Mouse (Mus musculus): ENCODE measurements around the gene Ube2m. TPM values are rescaled to one million over a fixed set of nuclear protein-coding genes. Genes with fewer than 3 reads are reported as not detected.
A peak's percentile ranks its signal among the peaks of the same experiment; 100 is the strongest.

The Ube2m gene
- polyA plus RNA-seq, 1 experiment from 2014 or later: 90.9 TPM

DNA sequence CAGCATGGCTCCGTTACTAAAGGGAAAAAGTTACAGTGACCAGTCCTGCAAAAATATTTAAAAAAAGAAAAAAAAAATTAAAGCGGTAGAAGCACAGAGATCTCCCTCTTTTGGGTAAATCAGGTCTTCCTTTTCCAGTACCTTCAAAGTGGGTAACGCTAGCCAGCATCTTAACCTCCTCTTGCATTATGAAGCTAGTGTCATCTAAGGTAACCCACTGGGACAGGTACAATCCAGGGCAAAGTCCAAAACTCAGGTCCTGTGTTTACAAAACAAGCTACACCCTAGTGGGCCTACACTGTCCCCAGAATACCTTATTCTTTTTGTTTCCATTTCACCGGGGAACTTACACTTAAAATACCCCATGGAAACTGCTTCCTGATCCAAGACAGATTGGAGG lies 24.4 kb downstream of the Ube2m start:
- ATAC-seq (ENCODE audit: low FRiP score, low TSS enrichment): no peak
- Histone ChIP-seq H3K27me3 (ENCODE audit: control insufficient read depth, insufficient read depth, low read length) (no peaks in the 10 kb centered on the region), H3K4me3 (ENCODE audit: low read depth, low read length) (no peak overlapping the region), H3K9me3 (ENCODE audit: control insufficient read depth, low read length) (no peaks in the 10 kb centered on the region), H3K9ac (ENCODE audit: low read length) (no peak overlapping the region), H3K4me2 (replicated peaks; ENCODE audit: low read depth) (no peak overlapping the region), H3K36me3 (ENCODE audit: control insufficient read depth, insufficient read depth, low read length) (no peaks in the 10 kb centered on the region), H3K27ac (replicated peaks) (no peak overlapping the region), H3K4me1 (replicated peaks; ENCODE audit: control insufficient read depth, insufficient read depth) (no peaks in the 10 kb centered on the region)
- WGBS: 61% methylated on average over 4 of the region's 4 CpGs
- no peak for TF ChIP-seq EP300 (optimal IDR thresholded peaks at IDR 0.05)
- TF ChIP-seq CTCF (IDR thresholded peaks at IDR 0.05; ENCODE audit: low read depth): no peak
- DNase-seq (ENCODE audit: low spot score): no peak

GRCm38 (mm10) chr7:13010005-13010908 lies 27.8 kb downstream of the Ube2m start, which contains the start of gene Zbtb45:
Zbtb45 (minus strand) TSS chr7:13010034.
- Histone ChIP-seq H3K4me1 (replicated peaks; ENCODE audit: control insufficient read depth, insufficient read depth) (no peaks in the 10 kb centered on the region), H3K27ac (replicated peaks) (peak within 1 kb of the TSS; percentile 93), H3K9ac (ENCODE audit: low read length) (peak within 1 kb of the TSS; percentile 83), H3K4me3 (ENCODE audit: low read depth, low read length) (peak within 1 kb of the TSS; percentile 75), H3K4me2 (replicated peaks; ENCODE audit: low read depth) (peak within 1 kb of the TSS; percentile 87), H3K9me3 (ENCODE audit: control insufficient read depth, low read length) (no peaks in the 10 kb centered on the region), H3K36me3 (ENCODE audit: control insufficient read depth, insufficient read depth, low read length) (peaks cover 8% of the 10 kb centered on the region), H3K27me3 (ENCODE audit: control insufficient read depth, insufficient read depth, low read length) (no peaks in the 10 kb centered on the region)
- WGBS: 8% methylated on average over 26 of the region's 26 CpGs
- no peak for DNase-seq (ENCODE audit: low spot score)
- ATAC-seq (ENCODE audit: low FRiP score, low TSS enrichment): no peak
- peak; percentile 3 for TF ChIP-seq EP300 (optimal IDR thresholded peaks at IDR 0.05)
- TF ChIP-seq CTCF (IDR thresholded peaks at IDR 0.05; ENCODE audit: low read depth): no peak

DNA sequence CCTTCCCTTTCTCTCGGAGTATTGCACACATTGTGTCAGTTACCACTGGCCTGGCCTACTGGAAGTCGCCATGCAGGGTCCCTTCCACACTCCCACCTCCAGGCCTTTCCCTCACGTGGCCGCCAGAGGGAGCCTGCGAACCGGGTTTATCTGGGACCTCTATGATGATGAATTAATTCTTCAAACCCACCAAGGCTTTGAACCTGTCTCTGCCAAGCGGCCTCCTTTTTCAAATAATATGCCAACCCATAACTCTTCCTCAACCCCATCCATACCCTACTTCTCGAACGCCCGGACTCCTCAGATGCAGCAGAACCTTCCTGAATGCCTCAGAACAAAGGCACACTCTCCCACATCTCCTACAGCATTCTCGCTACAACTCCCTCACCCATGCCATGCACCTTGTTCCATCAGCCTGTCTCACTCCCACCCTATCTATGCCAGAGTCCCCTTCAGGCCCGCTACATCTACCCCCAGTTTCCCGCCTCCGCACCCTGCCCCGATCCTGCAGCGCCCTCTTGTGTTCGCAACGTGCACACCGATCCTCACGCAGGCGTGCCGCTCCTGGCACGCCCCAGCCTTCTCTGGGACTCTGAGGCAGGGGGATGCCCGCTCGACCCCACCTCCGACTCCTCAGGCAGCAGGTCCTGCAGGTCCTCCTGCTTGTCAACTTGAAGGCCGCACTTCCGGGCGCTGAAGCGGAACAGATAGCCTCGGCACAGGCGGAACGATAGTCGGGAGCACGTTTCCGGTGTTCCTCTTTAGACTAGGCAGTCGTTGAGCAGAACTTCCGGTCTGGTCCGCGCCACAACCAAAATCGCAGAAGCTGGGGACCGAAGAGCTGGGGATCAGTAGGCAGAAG lies 28.7 kb downstream of the Ube2m start:
- peak; percentile 91 for TF ChIP-seq CTCF (IDR thresholded peaks at IDR 0.05; ENCODE audit: low read depth)
- no peak for TF ChIP-seq EP300 (optimal IDR thresholded peaks at IDR 0.05)
- Histone ChIP-seq H3K4me2 (replicated peaks; ENCODE audit: low read depth) (peak overlapping the region; percentile 87), H3K4me1 (replicated peaks; ENCODE audit: control insufficient read depth, insufficient read depth) (no peaks in the 10 kb centered on the region), H3K9me3 (ENCODE audit: control insufficient read depth, low read length) (no peaks in the 10 kb centered on the region), H3K27me3 (ENCODE audit: control insufficient read depth, insufficient read depth, low read length) (no peaks in the 10 kb centered on the region), H3K4me3 (ENCODE audit: low read depth, low read length) (peak overlapping the region; percentile 75), H3K9ac (ENCODE audit: low read length) (peak overlapping the region; percentile 83), H3K36me3 (ENCODE audit: control insufficient read depth, insufficient read depth, low read length) (peaks cover 8% of the 10 kb centered on the region), H3K27ac (replicated peaks) (peak overlapping the region; percentile 93)
- under 1% methylated on average over 42 of the region's 42 CpGs for WGBS
- ATAC-seq (ENCODE audit: low FRiP score, low TSS enrichment) (peak; percentile 92), DNase-seq (ENCODE audit: low spot score) (peak; percentile 93)

- H3K27ac ChIP-seq (replicated peaks): no peak overlapping the region
- H3K9ac ChIP-seq (ENCODE audit: low read length): no peak overlapping the region
- H3K27me3 ChIP-seq (ENCODE audit: control insufficient read depth, insufficient read depth, low read length): no peaks in the 10 kb centered on the region
- no peaks in the 10 kb centered on the region for H3K9me3 ChIP-seq (ENCODE audit: control insufficient read depth, low read length)
- 63% methylated on average over 57 of the region's 57 CpGs for WGBS
- H3K4me3 ChIP-seq (ENCODE audit: low read depth, low read length): no peak overlapping the region
- H3K4me2 ChIP-seq (replicated peaks; ENCODE audit: low read depth): no peak overlapping the region
- peaks cover 8% of the 10 kb centered on the region for H3K36me3 ChIP-seq (ENCODE audit: control insufficient read depth, insufficient read depth, low read length)
- ATAC-seq (ENCODE audit: low FRiP score, low TSS enrichment) (no peak), DNase-seq (ENCODE audit: low spot score) (no peak)
- TF ChIP-seq CTCF (IDR thresholded peaks at IDR 0.05; ENCODE audit: low read depth): no peak
- TF ChIP-seq EP300 (optimal IDR thresholded peaks at IDR 0.05): no peak
- no peaks in the 10 kb centered on the region for H3K4me1 ChIP-seq (replicated peaks; ENCODE audit: control insufficient read depth, insufficient read depth)
Observed at GRCm38 (mm10) chr7:13007341-13008092, 30.6 kb downstream of the Ube2m start.

- Histone ChIP-seq H3K9ac (ENCODE audit: low read length) (no peak overlapping the region), H3K27ac (replicated peaks) (no peak overlapping the region), H3K4me2 (replicated peaks; ENCODE audit: low read depth) (no peak overlapping the region), H3K27me3 (ENCODE audit: control insufficient read depth, insufficient read depth, low read length) (no peaks in the 10 kb centered on the region), H3K36me3 (ENCODE audit: control insufficient read depth, insufficient read depth, low read length) (peaks cover 8% of the 10 kb centered on the region), H3K4me1 (replicated peaks; ENCODE audit: control insufficient read depth, insufficient read depth) (no peaks in the 10 kb centered on the region), H3K9me3 (ENCODE audit: control insufficient read depth, low read length) (no peaks in the 10 kb centered on the region), H3K4me3 (ENCODE audit: low read depth, low read length) (no peak overlapping the region)
- TF ChIP-seq CTCF (IDR thresholded peaks at IDR 0.05; ENCODE audit: low read depth) (no peak), EP300 (optimal IDR thresholded peaks at IDR 0.05) (no peak)
- DNase-seq (ENCODE audit: low spot score): no peak
- 90% methylated on average over 10 of the region's 10 CpGs for WGBS
- ATAC-seq (ENCODE audit: low FRiP score, low TSS enrichment): no peak
Observed at GRCm38 (mm10) chr7:13006531-13006930, 31.5 kb downstream of the Ube2m start.
